Mouse (Mus musculus): ENCODE measurements around the gene Cog3. TPM values are rescaled to one million over a fixed set of nuclear protein-coding genes. Genes with fewer than 3 reads are reported as not detected.

The Cog3 gene
- polyA plus RNA-seq, 2 experiments from 2014 or later: 9.4 to 11.3 TPM

DNA sequence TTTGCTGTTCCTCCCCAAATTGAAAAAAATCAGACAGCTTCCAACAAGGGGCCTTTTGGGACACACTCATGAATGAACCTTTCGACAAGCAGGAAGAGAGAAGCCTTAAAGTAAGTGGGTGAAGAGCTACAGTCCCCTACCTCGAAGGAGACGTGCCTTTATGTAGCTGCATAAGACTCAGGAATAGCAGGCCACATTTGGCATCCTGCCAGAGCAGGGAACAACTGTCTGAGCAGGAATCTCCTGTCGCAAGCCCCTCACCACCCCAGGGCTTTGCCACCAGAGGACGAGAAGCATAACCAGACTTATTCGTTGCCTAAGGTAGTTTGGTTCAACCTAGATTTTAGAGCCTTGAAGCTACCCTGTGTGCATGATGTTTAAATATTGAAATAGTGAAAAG, 78.0 kb downstream of the Cog3 start:
- ATAC-seq: no peak

DNA sequence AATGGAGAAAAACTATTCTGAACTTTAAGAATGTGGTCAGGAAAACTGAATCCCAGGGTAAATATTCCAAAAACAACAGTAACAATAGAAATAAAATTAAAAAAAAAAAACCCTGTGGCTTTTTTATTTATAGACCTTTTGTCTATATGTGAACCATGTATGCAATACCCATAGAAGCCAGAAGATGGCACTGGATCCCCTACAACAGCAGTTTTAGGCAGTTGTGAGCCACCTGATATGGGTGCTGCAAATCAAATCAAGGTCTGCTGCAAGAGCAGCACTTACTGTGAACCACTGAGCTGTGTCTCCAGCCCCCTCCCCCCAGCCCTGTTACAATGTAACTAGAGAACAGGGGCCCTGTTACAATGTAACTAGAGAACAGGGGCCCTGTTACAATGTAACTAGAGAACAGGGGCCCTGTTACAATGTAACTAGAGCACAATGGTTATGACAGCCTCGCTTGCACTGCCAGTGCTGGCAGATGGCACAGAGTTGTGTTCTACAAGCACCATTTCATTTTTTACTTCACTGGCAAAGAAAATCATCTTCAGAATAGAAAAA, 85.2 kb downstream of the Cog3 start:
- ATAC-seq: no peak

DNA sequence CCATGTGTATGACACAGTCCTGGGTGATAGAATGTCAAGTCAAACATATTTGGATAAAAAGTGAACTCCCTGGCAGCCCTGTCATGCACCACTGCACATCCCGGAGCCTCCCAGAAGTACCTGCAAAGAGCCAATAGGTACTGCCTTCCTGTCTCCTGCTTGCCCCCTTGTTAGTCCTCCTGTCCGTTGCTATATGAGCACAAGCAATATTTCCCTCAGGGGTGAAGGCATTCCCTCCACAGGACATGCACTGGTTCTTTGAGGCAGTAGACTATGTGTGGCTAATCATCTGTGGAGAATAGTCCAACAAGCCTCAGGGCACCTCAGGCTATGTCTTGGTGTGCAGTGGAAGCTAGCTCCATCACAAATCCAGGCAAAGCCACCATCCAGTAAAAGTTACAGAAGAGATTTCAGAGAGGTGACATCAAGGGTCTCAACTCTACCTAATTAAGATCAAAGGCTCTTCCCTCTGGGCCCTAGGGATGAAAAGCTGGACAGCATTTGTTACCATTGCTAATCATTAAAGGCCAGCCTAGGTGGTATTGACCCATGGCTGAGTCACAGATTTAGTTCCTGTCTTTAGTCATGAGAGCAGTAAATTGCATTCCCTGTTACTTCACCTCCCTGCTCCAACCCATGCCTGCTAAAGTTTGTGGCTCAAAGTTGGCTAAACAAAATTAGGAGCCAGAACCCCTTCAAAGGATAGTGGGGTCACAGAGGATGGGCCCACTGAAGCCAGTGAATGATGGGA, 88.7 kb downstream of the Cog3 start:
- ATAC-seq: no peak

DNA sequence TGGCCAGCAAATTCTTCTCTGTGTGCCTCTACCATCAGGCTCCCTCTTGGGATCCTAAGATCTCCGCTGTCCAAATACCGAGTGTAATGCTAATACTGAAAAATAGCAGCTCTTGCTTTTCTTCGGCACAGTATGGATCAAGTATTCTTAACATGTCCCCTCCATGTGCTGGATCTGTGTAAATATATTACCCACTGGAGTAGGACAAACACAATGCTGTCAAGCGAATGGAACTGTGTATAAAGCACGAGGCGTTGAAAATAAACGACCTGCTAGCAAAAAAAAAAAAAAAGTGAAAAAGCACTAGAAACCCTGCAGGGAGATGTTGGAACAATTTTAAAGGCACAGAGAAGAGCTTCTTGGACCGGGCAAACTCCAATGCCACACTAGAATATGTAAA, 92.8 kb downstream of the Cog3 start:
- ATAC-seq: no peak

DNA sequence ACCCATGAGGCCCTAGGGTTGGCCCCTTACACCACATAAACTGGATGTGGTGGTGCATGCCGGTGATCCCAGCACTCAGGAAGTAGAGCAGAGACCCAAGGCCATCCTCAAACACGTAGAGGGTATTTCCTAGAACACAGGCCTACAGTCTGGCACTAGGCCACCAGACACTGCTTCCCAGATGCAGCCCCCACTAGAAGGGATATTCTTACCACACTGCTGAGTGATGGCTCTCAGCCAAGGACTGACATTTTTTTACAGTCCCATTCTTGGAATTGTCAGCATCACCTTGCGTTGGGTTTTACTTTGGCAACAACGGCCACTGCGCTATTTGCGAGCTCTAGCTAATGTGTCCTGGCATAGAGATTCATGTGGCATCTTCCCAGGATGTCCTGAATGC, 93.4 kb downstream of the Cog3 start:
- no peak for ATAC-seq

Other genes starting within 250 kb of the Cog3 start
- not detected for gene Spert, start 161.4 kb downstream of the Cog3 start, polyA plus RNA-seq (2017; shearing (Covaris generic))
- gene Erich6b, start 112.3 kb downstream of the Cog3 start, polyA plus RNA-seq (2017; shearing (Covaris generic)): not detected
- 10 to 100 TPM; 20.6 to 24.5 TPM for gene Slc25a30, start 32.5 kb upstream of the Cog3 start, polyA plus RNA-seq (2017; shearing (Covaris generic))
- gene Tpt1, start 90.6 kb upstream of the Cog3 start, polyA plus RNA-seq (2017; shearing (Covaris generic)): 1,000 to 10,000 TPM; 1,301 to 2,015 TPM
- 1 to 10 TPM; 1.4 to 3.3 TPM for gene Kctd4, start 200.5 kb upstream of the Cog3 start, polyA plus RNA-seq (2017; shearing (Covaris generic))

Measured in CD4-positive, CD25-positive, alpha-beta regulatory T cell, adult 4 months (primary cell).